Mouse (Mus musculus): ENCODE measurements around the gene Ccna2.

Gene Ccna2

GRCm38 (mm10) chr3:36532738-36533137 is 39.2 kb downstream of the Ccna2 start:
- DNase-seq: no peak

- DNase-seq: no peak
Measured at GRCm38 (mm10) chr3:36531979-36532542, 39.9 kb downstream of the Ccna2 start.

- DNase-seq: no peak
Measured at GRCm38 (mm10) chr3:36531242-36531641, 40.7 kb downstream of the Ccna2 start.

GRCm38 (mm10) chr3:36530781-36531180 is 41.2 kb downstream of the Ccna2 start:
- DNase-seq: no peak

DNA sequence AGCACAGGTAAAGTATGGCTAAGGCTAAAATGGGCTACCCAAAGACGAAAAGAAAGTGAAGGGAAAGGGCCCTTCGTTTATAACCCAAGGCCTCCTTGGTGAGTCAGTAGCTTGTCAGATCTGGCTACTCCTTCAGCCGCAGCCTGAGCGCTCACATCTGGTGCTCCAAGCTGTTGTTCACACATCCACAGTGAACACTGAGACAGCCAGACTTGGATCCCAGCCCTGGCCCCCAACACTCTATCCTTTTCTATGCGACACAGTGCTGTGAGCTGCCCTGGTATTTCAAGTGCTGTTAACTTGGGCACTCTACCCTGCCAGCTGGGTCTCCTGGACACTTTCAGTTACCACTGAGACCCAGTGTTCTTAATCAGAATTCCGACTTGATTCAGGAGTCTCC is 41.6 kb downstream of the Ccna2 start:
- no peak for DNase-seq

DNA sequence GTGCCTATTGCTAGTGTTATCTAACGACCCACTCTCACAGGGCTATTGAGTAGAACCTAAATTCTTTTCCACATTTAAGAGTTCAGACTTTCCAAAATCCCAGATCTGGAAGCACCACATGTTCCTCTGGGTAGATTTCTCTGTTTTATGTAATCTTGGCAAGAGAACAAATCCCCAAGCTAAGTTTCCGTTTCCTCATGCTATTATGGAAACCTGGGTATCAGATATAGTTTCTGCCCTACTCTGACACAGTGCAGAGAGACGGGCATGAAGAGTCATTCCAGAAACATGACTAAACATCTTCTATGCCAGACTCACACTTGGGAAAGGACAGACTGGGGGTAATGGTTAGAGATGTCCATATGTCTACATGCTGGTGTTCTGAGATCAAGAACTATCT is 47.5 kb downstream of the Ccna2 start:
- no peak for DNase-seq

- DNase-seq: no peak
Measured at GRCm38 (mm10) chr3:36522137-36522536, 49.8 kb downstream of the Ccna2 start.

GRCm38 (mm10) chr3:36521073-36522060 is 50.6 kb downstream of the Ccna2 start, which contains the start of gene Gm11549:
Gene Gm11549, minus strand, starts transcription at chr3:36521813.
- DNase-seq: no peak

DNA sequence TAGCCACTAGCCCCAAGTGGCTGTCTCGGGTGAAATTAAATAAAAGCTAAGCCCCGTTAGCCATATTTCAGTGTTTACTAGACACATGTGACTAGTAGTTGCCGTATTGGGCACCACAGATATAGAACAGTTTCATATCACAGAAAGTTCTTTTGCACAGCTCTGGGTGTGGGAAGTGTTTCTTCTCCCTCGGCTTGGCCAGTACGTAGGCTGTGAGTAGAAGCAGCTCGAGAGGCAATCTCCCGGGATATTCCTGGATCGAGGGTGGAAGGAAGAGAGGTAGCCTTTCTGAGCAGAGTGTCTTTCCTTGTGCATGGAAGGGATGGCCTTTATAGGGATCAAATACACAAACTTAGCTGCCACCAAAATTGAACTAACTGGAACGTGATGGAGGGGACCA is 55.8 kb downstream of the Ccna2 start:
- no peak for DNase-seq

All from layer of hippocampus, adult 9-11 months (tissue).